Mouse (Mus musculus) heart, postnatal 36 days (tissue): Measurements from ENCODE around the gene Lhfpl5. TPM values are rescaled to one million over a fixed set of nuclear protein-coding genes. Genes with fewer than 3 reads are reported as not detected.
"Not testable (repeated sequence)": the region's sequence is repeated elsewhere in the genome, so short reads cannot be mapped to it uniquely, and the experiment has no call there.

Source experiments
- DNase-seq, 2 experiments: peaks; one replicate each; pipeline ENCODE4 v3.0.0; 2021 to 2022
- intact Hi-C: fragments of 180-260 bp; cut with DNase I; formaldehyde crosslinking; loops from one replicate; pipeline ENCODE4 v1.15.1; 2025
- total RNA-seq, 2 experiments: library from RNA; stranded (reverse); gene quantifications; 2 replicates each; pipeline ENCODE4 v1.2.3; 2021

Gene Lhfpl5
- not detected for total RNA-seq

GRCm38 (mm10) chr17:28575244-28576125, at the start of gene Lhfpl5:
Lhfpl5 (plus strand) TSS chr17:28575641.
- peak; percentile 35 to 47 for DNase-seq
- intact Hi-C loops: no loop called here

DNA sequence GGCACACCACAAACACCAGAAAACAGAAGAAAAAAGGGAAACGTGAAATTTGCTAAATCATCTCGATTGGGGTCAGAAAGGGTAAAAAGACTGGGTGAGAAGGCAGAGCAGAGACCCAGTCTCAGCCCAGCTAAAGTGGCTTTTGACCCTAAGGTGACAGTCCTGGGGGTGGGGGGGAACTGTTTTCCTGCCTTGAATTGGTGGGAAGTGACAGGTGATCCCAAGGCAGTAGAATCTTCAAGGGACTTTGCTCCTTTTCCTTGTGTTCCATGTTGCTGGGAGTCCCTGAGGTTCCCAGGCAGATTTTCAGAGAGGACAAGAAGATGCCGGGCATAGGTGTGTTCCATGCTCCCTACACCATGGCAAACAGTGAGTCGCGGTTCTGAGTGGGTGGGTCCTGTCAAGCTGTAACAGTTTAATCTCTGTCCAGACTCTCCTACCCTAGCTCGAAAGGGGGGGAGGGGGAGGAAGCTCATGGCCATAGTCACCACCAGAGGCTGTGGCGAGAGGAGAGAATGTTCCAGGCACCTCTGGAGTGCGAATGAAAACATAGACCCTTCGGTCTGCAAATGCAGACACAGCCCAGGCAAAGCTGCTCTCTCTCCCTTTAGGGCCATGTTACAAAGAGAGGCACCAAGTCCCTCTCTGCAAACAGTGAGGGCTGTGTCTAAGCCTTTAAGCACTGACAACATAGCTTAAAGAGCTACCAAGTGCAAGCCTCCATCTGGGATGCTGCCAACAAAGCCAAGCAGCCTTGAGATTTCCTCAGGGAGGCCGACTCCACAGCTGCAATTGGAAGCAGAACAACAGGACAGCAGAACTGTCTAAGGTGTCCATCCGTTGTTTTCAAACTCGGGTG, 48.0 kb upstream of the Lhfpl5 start:
- intact Hi-C loops: loop anchor here (1.0 to 10.0 kb wide), 4 partner anchors 69 to 303 kb away; no protein-coding TSS in a partner anchor
- no peak for DNase-seq

- DNase-seq: peak; percentile 91 to 92
- intact Hi-C loops: loop anchor here (1.0 to 10.0 kb wide), 4 partner anchors 69 to 303 kb away; no protein-coding TSS in a partner anchor
These were observed 47.4 kb upstream of the Lhfpl5 start for GRCm38 (mm10) chr17:28528043-28528351.

DNA sequence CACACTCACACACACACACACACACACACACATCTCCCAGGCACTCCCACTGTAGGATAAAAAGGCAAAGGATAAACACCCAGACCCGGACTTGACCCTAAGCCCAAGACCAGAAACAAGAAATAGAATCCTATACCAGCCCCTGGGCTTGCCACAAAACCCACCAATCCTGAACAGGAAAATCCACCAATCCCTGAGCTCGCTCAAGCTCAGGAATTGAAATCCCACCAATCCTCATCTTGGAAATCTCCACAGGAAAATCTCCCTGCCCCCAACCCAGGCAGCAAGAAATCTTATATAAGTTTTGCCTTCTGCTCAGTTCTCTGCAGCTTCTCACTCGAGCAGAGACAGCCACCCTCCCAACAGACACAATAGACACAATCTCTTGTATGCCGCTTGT, 46.3 kb upstream of the Lhfpl5 start:
- intact Hi-C loops: loop anchor here (2.0 to 10.0 kb wide), 2 partner anchors 70 to 304 kb away; no protein-coding TSS in a partner anchor
- no peak for DNase-seq

DNA sequence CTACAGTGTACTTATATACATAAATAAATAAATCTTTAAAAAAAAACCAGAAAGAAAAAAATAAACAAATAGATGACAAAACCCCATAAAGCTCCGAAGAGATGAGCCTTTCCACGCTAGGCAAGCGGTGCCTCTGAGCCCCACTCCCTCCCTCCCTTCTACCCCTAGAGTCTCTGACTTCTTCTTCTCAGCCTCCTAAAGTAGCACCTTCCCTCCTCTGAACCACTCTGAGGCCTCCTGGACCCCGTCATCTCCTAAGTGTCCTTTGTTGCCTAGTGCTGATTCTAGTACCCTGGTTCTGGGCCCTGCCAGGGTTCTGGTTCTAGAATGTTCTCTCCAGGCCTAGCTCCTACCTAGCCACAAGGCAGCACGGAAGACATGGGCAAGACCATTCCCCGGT, 44.9 kb upstream of the Lhfpl5 start, which contains the start of gene Armc12:
Gene Armc12 (plus strand): TSS at position 301 of the 400 bp plus-strand sequence.
- DNase-seq: no peak
- intact Hi-C loops: no loop called here

DNA sequence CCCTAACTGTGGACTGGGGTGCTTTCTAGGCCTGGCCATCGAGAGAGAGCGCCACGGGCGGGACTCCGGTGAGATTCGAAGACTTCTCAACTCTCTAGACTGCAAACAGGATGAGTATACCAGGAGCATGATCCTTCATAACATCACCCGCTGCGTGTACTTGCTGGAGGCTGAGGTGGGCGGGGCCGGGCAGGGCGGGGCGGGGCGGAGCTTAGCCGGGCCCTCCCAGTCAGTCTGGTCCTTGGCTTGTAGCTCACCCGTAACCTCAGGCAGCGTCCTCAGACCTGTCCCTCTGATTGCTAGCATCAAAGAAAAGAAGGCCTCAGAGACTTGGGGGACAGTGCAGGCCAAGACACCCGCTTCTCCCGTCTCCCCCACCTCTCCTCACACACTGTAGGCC, 43.5 kb upstream of the Lhfpl5 start:
- intact Hi-C loops: no loop called here
- DNase-seq: no peak

DNA sequence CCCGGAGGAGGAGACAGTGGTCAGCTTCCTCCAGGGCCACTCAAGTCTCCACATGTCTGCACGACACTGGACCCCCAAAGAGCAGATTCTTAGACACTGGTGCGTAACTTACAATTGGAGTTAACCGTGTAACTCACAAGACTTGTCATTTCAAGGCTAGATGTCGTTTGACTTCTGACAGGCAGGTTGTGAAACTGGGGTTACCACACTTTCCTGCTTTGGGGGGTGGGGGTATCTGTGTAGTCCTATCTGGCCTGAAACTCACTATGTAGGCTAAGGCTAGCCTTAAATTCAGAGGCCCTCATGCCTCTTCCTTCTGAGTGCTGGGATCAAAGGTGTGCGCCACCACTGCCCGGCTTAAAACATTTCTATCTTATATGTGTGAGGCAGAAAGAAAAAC, 42.9 kb upstream of the Lhfpl5 start:
- no peak for DNase-seq
- intact Hi-C loops: no loop called here

GRCm38 (mm10) chr17:28533327-28533726, 42.1 kb upstream of the Lhfpl5 start:
- intact Hi-C loops: no loop called here
- DNase-seq: no peak

DNA sequence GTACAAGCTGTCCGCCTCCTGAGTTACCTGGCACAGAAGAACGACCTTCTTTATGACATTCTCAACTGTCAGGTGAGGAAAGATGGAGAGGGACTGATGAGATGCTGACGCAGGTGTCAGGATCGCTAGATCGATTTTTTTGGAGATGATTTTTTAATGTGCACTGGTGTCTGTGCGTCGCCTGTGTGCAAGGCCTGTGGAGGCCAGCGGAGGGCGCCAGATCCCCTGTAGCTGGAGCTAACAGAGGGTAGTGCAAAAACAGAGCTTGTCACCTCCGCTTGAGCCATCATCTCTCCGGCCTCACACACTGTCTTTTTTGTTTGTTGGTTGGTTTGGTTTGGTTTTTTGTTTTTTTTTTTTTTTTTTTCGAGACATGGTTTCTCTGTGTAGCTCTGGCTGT, 37.6 kb upstream of the Lhfpl5 start:
- DNase-seq: no peak
- intact Hi-C loops: no loop called here

GRCm38 (mm10) chr17:28546925-28547324, 28.5 kb upstream of the Lhfpl5 start:
- intact Hi-C loops: loop anchor here (5.0 kb wide), 1 partner anchor 100 kb away; no protein-coding TSS in a partner anchor
- DNase-seq: peak in 1 of 2 experiments; percentile 7

DNA sequence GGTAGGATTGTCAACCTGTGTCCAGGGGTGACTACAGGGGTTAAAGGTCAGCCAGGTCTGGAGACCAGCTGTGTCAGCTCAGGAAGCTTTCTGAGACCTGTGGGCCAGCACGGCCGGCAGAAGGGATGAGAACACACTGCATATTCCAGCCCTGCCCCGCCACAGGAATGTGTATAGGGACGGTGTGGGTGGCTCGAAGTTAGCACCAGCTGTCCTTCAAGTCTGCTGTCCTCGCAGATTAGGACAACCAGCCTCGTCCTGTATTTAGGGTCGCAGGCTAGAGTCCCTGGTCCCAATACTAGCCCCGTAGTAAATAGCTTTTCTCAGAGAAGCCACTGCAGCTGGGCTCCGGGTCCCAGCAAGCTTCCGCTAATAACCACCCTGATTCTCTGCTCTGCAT, 26.9 kb upstream of the Lhfpl5 start:
- intact Hi-C loops: loop anchor here (5.0 kb wide), 1 partner anchor 99 kb away; no protein-coding TSS in a partner anchor
- no peak for DNase-seq

- intact Hi-C loops: loop anchor here (5.0 kb wide), 1 partner anchor 98 kb away; no protein-coding TSS in a partner anchor
- DNase-seq: no peak
These were observed 26.3 kb upstream of the Lhfpl5 start, which contains the start of gene Clpsl2 for GRCm38 (mm10) chr17:28549111-28549510. Clpsl2 (plus strand) TSS chr17:28549411.

DNA sequence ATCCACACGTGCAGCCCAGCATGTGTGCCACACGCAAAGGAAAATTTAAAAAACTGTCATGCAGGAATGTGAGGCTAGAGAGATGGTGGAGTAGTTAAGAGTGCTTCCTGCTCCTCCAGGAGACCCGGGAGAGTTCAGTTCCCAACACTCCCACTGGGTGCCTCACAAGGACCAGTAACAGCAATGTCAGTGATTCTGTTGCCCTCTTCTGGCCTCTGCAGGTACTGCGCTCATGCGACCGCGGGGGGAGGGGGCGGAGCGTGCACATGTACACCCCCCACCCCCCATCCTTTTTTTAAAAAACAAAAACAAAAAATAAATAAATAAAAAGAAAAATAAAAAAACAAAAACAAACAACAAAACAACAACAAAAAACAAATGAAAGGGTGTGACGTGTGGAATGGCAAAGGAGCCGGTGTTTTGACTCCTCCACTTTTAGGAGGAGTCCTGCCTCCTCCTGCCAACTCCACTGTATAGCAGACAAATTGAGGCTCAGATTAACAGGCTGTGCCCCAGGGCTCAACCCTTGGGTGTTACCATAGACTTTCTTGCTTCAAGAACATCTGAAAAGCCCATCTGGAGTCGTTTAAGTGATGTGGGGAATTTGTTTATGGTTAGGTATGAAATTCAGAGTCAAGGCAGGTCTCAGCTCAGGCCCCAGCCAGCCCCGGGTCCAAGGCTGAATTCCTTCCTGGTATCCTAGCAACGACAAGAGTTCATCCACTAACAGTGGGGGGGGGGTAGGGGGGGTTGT, 22.2 kb upstream of the Lhfpl5 start:
- peak; percentile 72 to 75 for DNase-seq
- intact Hi-C loops: no loop called here

GRCm38 (mm10) chr17:28554021-28554420, 21.4 kb upstream of the Lhfpl5 start:
- DNase-seq, intact Hi-C loops: not testable (repeated sequence)

DNA sequence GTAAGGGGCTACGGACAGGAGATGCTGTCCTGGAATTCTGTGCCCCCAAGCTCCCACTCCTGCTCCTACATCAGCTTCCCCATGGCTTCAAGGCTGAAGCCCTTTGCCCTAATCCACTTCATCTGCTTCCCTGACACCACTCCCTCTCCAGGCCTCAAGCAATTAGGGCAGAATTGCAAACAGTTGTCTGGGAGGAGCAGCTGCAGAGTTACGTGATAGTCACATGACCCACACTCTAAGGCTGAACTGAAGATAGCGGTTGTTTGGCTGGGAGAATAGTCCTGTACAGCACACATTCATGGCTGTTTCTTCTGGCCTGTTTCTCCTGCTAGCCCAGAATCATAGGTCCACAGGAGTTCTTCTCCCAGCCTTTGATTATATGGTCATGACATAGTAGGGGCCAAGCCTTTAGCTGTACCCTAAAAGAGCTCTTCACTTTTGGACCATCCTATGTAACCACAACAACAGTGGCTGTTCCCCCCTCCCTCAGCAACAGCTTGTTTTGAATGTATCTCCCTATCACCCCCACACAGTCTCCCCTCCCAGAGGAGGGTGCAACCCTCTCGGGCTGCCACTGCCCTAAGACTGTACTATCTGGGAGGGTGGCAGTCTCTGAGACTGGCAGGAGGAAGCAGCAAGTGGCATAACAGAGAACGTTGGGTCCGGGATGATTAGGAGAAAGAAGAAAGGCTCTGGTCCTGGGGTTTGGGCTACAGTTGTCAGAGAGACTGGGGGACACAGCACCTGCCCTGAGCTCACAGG, 18.6 kb upstream of the Lhfpl5 start:
- DNase-seq: no peak
- intact Hi-C loops: no loop called here

- DNase-seq: no peak
- intact Hi-C loops: no loop called here
These were observed 17.7 kb upstream of the Lhfpl5 start for GRCm38 (mm10) chr17:28557772-28558171.

DNA sequence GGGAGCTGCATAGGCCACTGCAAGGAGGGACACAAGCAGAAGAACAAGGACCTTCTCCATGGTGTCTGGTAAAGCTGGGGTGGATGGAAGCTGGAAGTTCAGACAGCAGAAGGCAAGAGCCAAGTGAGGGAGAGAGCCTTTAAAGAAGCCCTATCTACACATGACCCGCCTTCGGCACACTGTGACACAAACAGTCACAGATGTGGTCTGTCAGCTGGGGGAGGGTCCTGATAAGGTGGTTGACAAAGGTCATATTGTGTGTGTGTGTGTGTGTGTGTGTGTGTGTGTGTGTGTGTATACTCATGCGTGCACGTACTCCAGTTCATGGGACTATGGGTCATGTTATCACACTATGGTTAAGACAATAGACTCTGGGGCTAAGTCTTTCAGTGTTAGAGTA, 14.8 kb upstream of the Lhfpl5 start, which contains the start of gene Clps:
Gene Clps (minus strand): TSS at position 169 of the 400 bp plus-strand sequence.
- intact Hi-C loops: no loop called here
- DNase-seq: no peak

GRCm38 (mm10) chr17:28561613-28562012, 13.8 kb upstream of the Lhfpl5 start:
- DNase-seq: no peak
- intact Hi-C loops: no loop called here

- DNase-seq: no peak
- intact Hi-C loops: no loop called here
These were observed 10.3 kb upstream of the Lhfpl5 start for GRCm38 (mm10) chr17:28565181-28565580.
